Mouse (Mus musculus) telencephalon, adult 2 months (tissue): ENCODE measurements at regions not wholly inside any gene's neighbourhood (a gene's known extent, or its start where the extent isn't known, plus 50 kb on each side); places are given as distances from the start of the nearest gene placed in this dataset.
"Not testable (repeated sequence)": the region's sequence is repeated elsewhere in the genome, so short reads cannot be mapped to it uniquely, and the experiment has no call there.

Source experiments
- DNase-seq: peaks from one replicate; pipeline ENCODE4 v3.0.0-alpha.2; 2011; ENCODE audit warnings: low read depth, low spot score

GRCm38 (mm10) chr12:15416180-15416766, 400.4 kb downstream of the Trib2 start:
- DNase-seq, result peak; percentile 32

- no peak for DNase-seq
These were observed 406.3 kb downstream of the Trib2 start for GRCm38 (mm10) chr12:15410419-15410818.

GRCm38 (mm10) chr12:15407577-15407976, 409.1 kb downstream of the Trib2 start:
- not testable (repeated sequence) for DNase-seq

- DNase-seq, result no peak
These were observed 424.1 kb downstream of the Trib2 start for GRCm38 (mm10) chr12:15392641-15393040.

- no peak for DNase-seq
These were observed 428.1 kb downstream of the Trib2 start for GRCm38 (mm10) chr12:15388574-15388973.

- no peak for DNase-seq
These were observed 458.9 kb downstream of the Trib2 start for GRCm38 (mm10) chr12:15357808-15358207.

GRCm38 (mm10) chr12:15320697-15321449, 495.8 kb downstream of the Trib2 start:
- no peak for DNase-seq

- DNase-seq, result no peak
These were observed 497.1 kb downstream of the Trib2 start for GRCm38 (mm10) chr12:15319647-15320046.

- DNase-seq, result no peak
These were observed 521.8 kb downstream of the Trib2 start for GRCm38 (mm10) chr12:15294898-15295297.

- no peak for DNase-seq
These were observed 554.6 kb downstream of the Trib2 start for GRCm38 (mm10) chr12:15262165-15262564.

- DNase-seq, result no peak
These were observed 555.1 kb downstream of the Trib2 start for GRCm38 (mm10) chr12:15261604-15262003.

- DNase-seq, result no peak
These were observed 555.8 kb downstream of the Trib2 start for GRCm38 (mm10) chr12:15260907-15261415.

- DNase-seq, result no peak
These were observed 571.8 kb downstream of the Trib2 start for GRCm38 (mm10) chr12:15244966-15245365.

GRCm38 (mm10) chr12:15222497-15223170, 594.1 kb downstream of the Trib2 start:
- no peak for DNase-seq

- DNase-seq, result no peak
These were observed 598.2 kb downstream of the Trib2 start for GRCm38 (mm10) chr12:15218504-15218903.

GRCm38 (mm10) chr12:15216180-15216579, 600.5 kb downstream of the Trib2 start:
- DNase-seq, result no peak

- DNase-seq, result no peak
These were observed 642.2 kb downstream of the Trib2 start for GRCm38 (mm10) chr12:15174411-15175041.

- no peak for DNase-seq
These were observed 654.1 kb downstream of the Trib2 start for GRCm38 (mm10) chr12:15162605-15163004.

GRCm38 (mm10) chr12:15161864-15162263, 654.9 kb downstream of the Trib2 start:
- no peak for DNase-seq

- no peak for DNase-seq
These were observed 656.2 kb downstream of the Trib2 start for GRCm38 (mm10) chr12:15160478-15160998.

- no peak for DNase-seq
These were observed 670.3 kb downstream of the Trib2 start for GRCm38 (mm10) chr12:15146398-15146797.

GRCm38 (mm10) chr12:15137039-15137438, 679.7 kb downstream of the Trib2 start:
- DNase-seq, result no peak
